Mouse (Mus musculus): ENCODE results near the gene Map4. TPM values are rescaled to one million over a fixed set of nuclear protein-coding genes. Genes with fewer than 3 reads are reported as not detected.
"Not testable (repeated sequence)": the region's sequence is repeated elsewhere in the genome, so short reads cannot be mapped to it uniquely, and the experiment has no call there.

The Map4 gene
- polyA plus RNA-seq, 1 experiment from 2014 or later, result 9.0 TPM

DNA sequence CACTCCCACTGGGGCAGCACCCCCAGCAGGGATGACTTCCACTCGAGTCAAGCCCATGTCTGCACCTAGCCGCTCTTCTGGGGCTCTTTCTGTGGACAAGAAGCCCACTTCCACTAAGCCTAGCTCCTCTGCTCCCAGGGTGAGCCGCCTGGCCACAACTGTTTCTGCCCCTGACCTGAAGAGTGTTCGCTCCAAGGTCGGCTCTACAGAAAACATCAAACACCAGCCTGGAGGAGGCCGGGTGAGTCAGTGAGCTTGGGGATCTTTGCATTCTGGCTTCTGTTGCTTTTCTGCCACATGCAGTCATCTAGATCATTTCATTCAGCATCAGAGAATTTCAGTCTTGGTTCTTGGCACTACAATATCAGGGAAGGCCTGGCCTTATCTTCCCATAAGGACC lies 137.5 kb downstream of the Map4 start:
- WGBS (ENCODE audit: insufficient replicate concordance), result 78% methylated on average over 6 of the region's 6 CpGs
- H3K27me3 ChIP-seq, result no peaks in the 10 kb centered on the region
- H3K4me2 ChIP-seq, result no peak overlapping the region
- ATAC-seq (ENCODE audit: low read depth) (no peak), DNase-seq (no peak)
- peaks cover 12% of the 10 kb centered on the region for H3K36me3 ChIP-seq
- H3K9me3 ChIP-seq (replicated peaks), result no peaks in the 10 kb centered on the region
- no peak overlapping the region for H3K9ac ChIP-seq
- H3K4me3 ChIP-seq (replicated peaks), result no peak overlapping the region
- H3K27ac ChIP-seq, result no peak overlapping the region
- no peaks in the 10 kb centered on the region for H3K4me1 ChIP-seq (replicated peaks)

DNA sequence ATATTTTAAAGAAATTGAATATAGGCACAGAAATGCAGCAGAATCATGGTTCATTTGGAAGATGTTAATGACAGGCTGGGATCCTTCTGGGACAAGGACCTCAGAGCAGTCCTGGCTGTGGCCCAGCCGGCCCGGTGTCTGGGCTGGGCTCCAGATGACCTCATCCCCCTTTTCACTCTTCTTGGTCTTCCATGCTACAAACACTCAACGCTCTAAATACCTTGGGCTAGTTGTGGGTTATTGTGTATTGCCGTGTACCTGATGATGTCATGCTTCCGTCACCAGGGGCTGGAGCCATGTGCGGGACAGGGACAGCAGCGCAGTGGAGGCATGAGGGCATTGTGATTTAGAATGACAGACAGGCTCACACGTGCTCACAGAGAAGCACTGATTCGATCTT lies 139.1 kb downstream of the Map4 start:
- no peak for DNase-seq
- peaks cover 12% of the 10 kb centered on the region for H3K36me3 ChIP-seq
- no peak overlapping the region for H3K27ac ChIP-seq
- no peak overlapping the region for H3K9ac ChIP-seq
- no peak overlapping the region for H3K4me2 ChIP-seq
- H3K4me3 ChIP-seq (replicated peaks), result no peak overlapping the region
- no peaks in the 10 kb centered on the region for H3K9me3 ChIP-seq (replicated peaks)
- H3K27me3 ChIP-seq, result no peaks in the 10 kb centered on the region
- H3K4me1 ChIP-seq (replicated peaks), result no peaks in the 10 kb centered on the region
- ATAC-seq (ENCODE audit: low read depth), result no peak
- WGBS (ENCODE audit: insufficient replicate concordance), result 77% methylated on average over 9 of the region's 9 CpGs

DNA sequence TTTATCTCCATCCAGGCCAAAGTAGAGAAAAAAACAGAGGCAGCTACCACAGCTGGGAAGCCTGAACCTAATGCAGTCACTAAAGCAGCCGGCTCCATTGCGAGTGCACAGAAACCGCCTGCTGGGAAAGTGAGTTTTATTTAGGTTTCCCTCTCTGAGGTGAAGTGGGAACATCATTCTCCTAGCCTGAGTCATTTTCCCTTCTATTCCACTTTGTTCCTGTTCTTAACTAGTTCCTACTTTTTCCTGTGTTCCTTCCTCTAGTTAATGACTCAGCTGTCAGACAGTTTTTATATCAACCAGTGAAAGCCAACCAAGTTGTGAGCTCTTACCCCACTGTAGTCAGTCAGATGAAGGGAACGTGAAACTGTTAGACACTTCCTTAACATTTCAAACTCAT lies 139.8 kb downstream of the Map4 start:
- Histone ChIP-seq H3K9ac (no peak overlapping the region), H3K36me3 (peaks cover 12% of the 10 kb centered on the region), H3K9me3 (replicated peaks) (no peaks in the 10 kb centered on the region), H3K4me1 (replicated peaks) (no peaks in the 10 kb centered on the region), H3K27me3 (no peaks in the 10 kb centered on the region), H3K4me3 (replicated peaks) (no peak overlapping the region), H3K4me2 (no peak overlapping the region), H3K27ac (no peak overlapping the region)
- no peak for DNase-seq
- WGBS (ENCODE audit: insufficient replicate concordance), result 68% methylated on average over 4 of the region's 4 CpGs
- no peak for ATAC-seq (ENCODE audit: low read depth)

DNA sequence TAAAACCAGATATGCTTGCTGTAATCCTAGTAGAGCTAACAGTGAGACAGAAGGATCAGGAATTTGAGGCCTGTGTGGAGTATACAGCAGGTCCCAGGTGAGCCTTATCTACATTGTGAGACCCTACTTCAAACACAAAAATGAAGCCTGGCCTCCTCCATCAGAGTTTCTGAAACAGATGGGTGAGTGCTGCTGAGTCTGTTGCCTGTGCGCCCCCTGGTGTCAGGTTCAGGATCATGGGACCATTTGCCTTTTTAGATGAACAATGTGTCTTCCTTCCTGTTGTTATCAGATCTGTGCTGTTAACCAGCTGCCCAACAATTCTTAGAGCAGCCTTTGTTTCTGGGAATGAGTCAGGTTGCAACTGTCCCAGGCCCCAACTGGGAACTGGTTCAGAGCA lies 140.6 kb downstream of the Map4 start:
- no peak overlapping the region for H3K27ac ChIP-seq
- no peak for ATAC-seq (ENCODE audit: low read depth)

GRCm38 (mm10) chr9:110076468-110076867 lies 145.2 kb downstream of the Map4 start:
- H3K9ac ChIP-seq; DNase-seq; H3K9me3 ChIP-seq (replicated peaks); H3K4me2 ChIP-seq; ATAC-seq (ENCODE audit: low read depth); H3K27me3 ChIP-seq; H3K4me1 ChIP-seq (replicated peaks); H3K27ac ChIP-seq; H3K4me3 ChIP-seq (replicated peaks): not testable (repeated sequence)
- 48% methylated on average over 7 of the region's 7 CpGs for whole genome bisulfite sequencing (ENCODE audit: insufficient replicate concordance)
- H3K36me3 ChIP-seq, result peaks cover 14% of the 10 kb centered on the region

More for the DNA sequence above, 140.6 kb downstream of the Map4 start:
- Histone ChIP-seq H3K9me3 (replicated peaks) (no peaks in the 10 kb centered on the region), H3K27me3 (no peaks in the 10 kb centered on the region), H3K9ac (no peak overlapping the region), H3K4me1 (replicated peaks) (no peaks in the 10 kb centered on the region), H3K4me3 (replicated peaks) (no peak overlapping the region), H3K36me3 (peaks cover 12% of the 10 kb centered on the region), H3K4me2 (no peak overlapping the region)
- WGBS (ENCODE audit: insufficient replicate concordance), result 3% methylated on average over 1 of the region's 1 CpGs
- peak; percentile 46 for DNase-seq

DNA sequence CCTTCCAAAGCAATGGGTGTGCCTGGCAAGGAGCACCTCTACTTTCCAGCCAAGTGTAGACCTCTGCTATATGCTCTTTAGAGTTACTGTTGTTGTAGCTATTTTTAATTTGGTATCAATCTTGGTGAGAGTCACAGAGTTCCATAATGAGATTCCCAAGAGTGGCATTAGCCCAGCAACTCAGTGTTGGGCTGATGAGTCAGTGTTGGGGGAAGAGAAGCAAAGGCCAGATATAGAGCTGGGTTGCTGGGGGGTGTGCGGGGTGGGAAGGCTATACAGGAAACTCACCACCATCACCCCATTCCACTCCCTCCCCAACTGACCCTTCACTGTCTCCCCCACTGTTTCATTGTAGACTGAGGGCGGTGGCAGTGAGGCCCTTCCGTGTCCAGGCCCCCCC lies 149.8 kb downstream of the Map4 start:
- Histone ChIP-seq H3K4me2 (no peak overlapping the region), H3K27me3 (no peaks in the 10 kb centered on the region), H3K9ac (no peak overlapping the region), H3K4me1 (replicated peaks) (no peaks in the 10 kb centered on the region), H3K9me3 (replicated peaks) (no peaks in the 10 kb centered on the region), H3K27ac (no peak overlapping the region), H3K36me3 (peaks cover 45% of the 10 kb centered on the region), H3K4me3 (replicated peaks) (no peak overlapping the region)
- ATAC-seq (ENCODE audit: low read depth), result no peak
- no peak for DNase-seq
- 71% methylated on average over 3 of the region's 3 CpGs for WGBS (ENCODE audit: insufficient replicate concordance)

GRCm38 (mm10) chr9:110084201-110084964 lies 153.1 kb downstream of the Map4 start:
- H3K4me3 ChIP-seq (replicated peaks), result no peak overlapping the region
- DNase-seq (no peak), ATAC-seq (ENCODE audit: low read depth) (peak; percentile 22; the same call in 1 of the 2 replicates)
- H3K27ac ChIP-seq, result no peak overlapping the region
- H3K4me1 ChIP-seq (replicated peaks), result no peaks in the 10 kb centered on the region
- 86% methylated on average over 25 of the region's 25 CpGs for WGBS (ENCODE audit: insufficient replicate concordance)
- no peaks in the 10 kb centered on the region for H3K9me3 ChIP-seq (replicated peaks)
- peaks cover 74% of the 10 kb centered on the region for H3K36me3 ChIP-seq
- H3K9ac ChIP-seq, result no peak overlapping the region
- H3K27me3 ChIP-seq, result no peaks in the 10 kb centered on the region
- H3K4me2 ChIP-seq, result no peak overlapping the region

DNA sequence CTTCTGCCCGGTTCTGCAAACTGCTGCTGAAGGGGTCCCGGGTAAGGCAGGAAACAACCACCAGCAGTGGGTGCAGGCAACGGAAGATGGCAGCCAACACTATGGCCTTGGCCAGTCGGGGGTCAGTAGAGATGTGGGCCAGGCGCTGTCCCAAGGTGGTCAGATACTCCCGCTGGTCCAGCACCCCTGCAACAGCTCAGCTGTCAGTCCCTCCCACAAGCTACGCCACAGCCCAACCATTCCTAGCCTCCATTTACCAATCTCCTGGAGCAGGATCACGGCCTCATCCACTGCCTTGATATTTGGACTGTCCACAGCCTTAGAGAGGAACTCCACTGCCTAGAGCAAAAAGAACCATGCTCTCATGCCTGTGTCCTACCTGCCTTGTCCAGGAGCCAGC lies 154.4 kb downstream of the Map4 start:
- no peak for ATAC-seq (ENCODE audit: low read depth)
- peaks cover 87% of the 10 kb centered on the region for H3K36me3 ChIP-seq
- 87% methylated on average over 8 of the region's 8 CpGs for WGBS (ENCODE audit: insufficient replicate concordance)

GRCm38 (mm10) chr9:110093303-110093702 lies 162.0 kb downstream of the Map4 start:
- H3K4me2 ChIP-seq, result no peak overlapping the region
- WGBS (ENCODE audit: insufficient replicate concordance), result 75% methylated on average over 4 of the region's 4 CpGs
- H3K4me1 ChIP-seq (replicated peaks), result no peaks in the 10 kb centered on the region
- no peaks in the 10 kb centered on the region for H3K27me3 ChIP-seq
- peaks cover 93% of the 10 kb centered on the region for H3K36me3 ChIP-seq
- H3K9ac ChIP-seq, result no peak overlapping the region
- H3K9me3 ChIP-seq (replicated peaks), result no peaks in the 10 kb centered on the region
- no peak for DNase-seq
- no peak for ATAC-seq (ENCODE audit: low read depth)
- H3K4me3 ChIP-seq (replicated peaks), result no peak overlapping the region
- H3K27ac ChIP-seq, result no peak overlapping the region

More for the DNA sequence above, 154.4 kb downstream of the Map4 start:
- Histone ChIP-seq H3K9ac (no peak overlapping the region), H3K27ac (no peak overlapping the region), H3K4me2 (no peak overlapping the region), H3K4me1 (replicated peaks) (no peaks in the 10 kb centered on the region), H3K9me3 (replicated peaks) (no peaks in the 10 kb centered on the region), H3K27me3 (no peaks in the 10 kb centered on the region), H3K4me3 (replicated peaks) (no peak overlapping the region)
- DNase-seq, result no peak

GRCm38 (mm10) chr9:110094761-110095160 lies 163.5 kb downstream of the Map4 start:
- ATAC-seq (ENCODE audit: low read depth) (no peak), DNase-seq (no peak)
- 86% methylated on average over 4 of the region's 4 CpGs for WGBS (ENCODE audit: insufficient replicate concordance)
- Histone ChIP-seq H3K4me3 (replicated peaks) (no peak overlapping the region), H3K27ac (no peak overlapping the region), H3K4me1 (replicated peaks) (peaks cover 8% of the 10 kb centered on the region), H3K9ac (no peak overlapping the region), H3K9me3 (replicated peaks) (no peaks in the 10 kb centered on the region), H3K36me3 (peaks cover 91% of the 10 kb centered on the region), H3K27me3 (no peaks in the 10 kb centered on the region), H3K4me2 (no peak overlapping the region)

GRCm38 (mm10) chr9:110097791-110098190 lies 166.5 kb downstream of the Map4 start:
- Histone ChIP-seq H3K4me3 (replicated peaks) (no peak overlapping the region), H3K4me1 (replicated peaks) (peaks cover 19% of the 10 kb centered on the region), H3K4me2 (no peak overlapping the region), H3K36me3 (peaks cover 61% of the 10 kb centered on the region), H3K9ac (no peak overlapping the region), H3K27ac (no peak overlapping the region), H3K9me3 (replicated peaks) (no peaks in the 10 kb centered on the region), H3K27me3 (no peaks in the 10 kb centered on the region)
- ATAC-seq (ENCODE audit: low read depth), result no peak
- DNase-seq, result no peak
- WGBS (ENCODE audit: insufficient replicate concordance), result 80% methylated on average over 3 of the region's 3 CpGs

Data from liver, embryonic 13.5 days (tissue).